In the genomic region with DNA sequence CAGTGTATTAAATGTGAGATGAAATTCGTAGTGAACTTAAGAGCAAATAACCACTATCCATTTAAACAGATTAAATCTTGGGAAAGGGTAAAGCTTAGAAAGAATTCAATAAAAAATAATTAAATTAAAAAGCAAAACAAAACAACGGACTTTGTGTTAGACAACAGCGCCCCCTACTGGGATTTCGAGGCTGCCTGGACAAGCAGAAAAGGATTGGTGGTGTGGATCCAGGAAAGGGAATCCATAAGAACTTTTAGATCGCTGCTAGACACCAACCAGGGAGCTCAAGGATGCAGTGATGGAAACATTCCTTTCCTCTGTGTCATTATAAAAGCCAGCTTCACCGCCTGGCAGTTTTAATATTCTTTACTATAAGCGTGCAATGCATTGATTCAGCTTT, we compare ENCODE assay signal across 9 mouse cellular contexts. TPM values are rescaled to one million over a fixed set of nuclear protein-coding genes. Genes with fewer than 3 reads are reported as not detected.
DNase-seq lines count a peak whose midpoint lies in the region; ATAC-seq and TF ChIP-seq lines count a peak whose summit lies in the region.
"Had no signal": no experiment of that assay in that cellular context is flagged by ENCODE, and none has a peak within 500 bp of the region (broad histone marks: within the 10 kb centered on the region; RNA-seq: fewer than 3 reads in every experiment).

No protein-coding gene starts in this region.

- no peaks in the 10 kb centered on the region for H3K4me1 ChIP-seq in neural tube, embryonic 15.5 days
- H3K4me1 ChIP-seq in bone marrow, adult 2 months (ENCODE audit: control insufficient read depth, insufficient read depth, low read length), result no peaks in the 10 kb centered on the region
- no peaks in the 10 kb centered on the region for H3K4me1 ChIP-seq in lung, embryonic 14.5 days (ENCODE audit: insufficient read depth)
- H3K4me1 ChIP-seq: stomach, embryonic 15.5 days had no signal

- H3K27me3 ChIP-seq in neural tube, embryonic 15.5 days (replicated peaks), result no peaks in the 10 kb centered on the region
- H3K27me3 ChIP-seq in lung, embryonic 14.5 days (ENCODE audit: insufficient read depth, low read length), result no peaks in the 10 kb centered on the region
- H3K27me3 ChIP-seq: stomach, embryonic 15.5 days had no signal

- H3K27ac ChIP-seq in neural tube, embryonic 15.5 days (replicated peaks), result no peak overlapping the region
- H3K27ac ChIP-seq in bone marrow, adult 2 months (ENCODE audit: control insufficient read depth, insufficient read depth, low read depth, low read length, poor library complexity), result no peak overlapping the region
- H3K27ac ChIP-seq in lung, embryonic 14.5 days (ENCODE audit: low read depth), result no peak overlapping the region
- H3K27ac ChIP-seq: stomach, embryonic 15.5 days had no signal

- H3K36me3 ChIP-seq in neural tube, embryonic 15.5 days, result no peaks in the 10 kb centered on the region
- H3K36me3 ChIP-seq in lung, embryonic 14.5 days (ENCODE audit: insufficient read depth), result no peaks in the 10 kb centered on the region
- H3K36me3 ChIP-seq: stomach, embryonic 15.5 days had no signal

- no peak overlapping the region for H3K9ac ChIP-seq in neural tube, embryonic 15.5 days (replicated peaks)
- H3K9ac ChIP-seq in lung, embryonic 14.5 days, result no peak overlapping the region
- H3K9ac ChIP-seq: stomach, embryonic 15.5 days had no signal

- no peak for TF ChIP-seq POLR2A in bone marrow, adult 2 months (IDR thresholded peaks at IDR 0.05; ENCODE audit: borderline replicate concordance, control insufficient read depth, low read depth, low read length)

- H3K4me3 ChIP-seq in neural tube, embryonic 15.5 days (replicated peaks), result no peak overlapping the region
- H3K4me3 ChIP-seq in bone marrow, adult 2 months (replicated peaks; ENCODE audit: control insufficient read depth, low read depth, low read length), result no peak overlapping the region
- H3K4me3 ChIP-seq in lung, embryonic 14.5 days (ENCODE audit: low read depth, low read length), result no peak overlapping the region
- H3K4me3 ChIP-seq: stomach, embryonic 15.5 days had no signal

- H3K9me3 ChIP-seq in neural tube, embryonic 15.5 days (replicated peaks), result no peaks in the 10 kb centered on the region
- no peaks in the 10 kb centered on the region for H3K9me3 ChIP-seq in lung, embryonic 14.5 days (ENCODE audit: low read depth, low read length)
- H3K9me3 ChIP-seq: stomach, embryonic 15.5 days had no signal

- no peak overlapping the region for H3K4me2 ChIP-seq in neural tube, embryonic 15.5 days
- no peak overlapping the region for H3K4me2 ChIP-seq in lung, embryonic 14.5 days
- H3K4me2 ChIP-seq: stomach, embryonic 15.5 days had no signal

- ATAC-seq in neural tube, embryonic 15.5 days (ENCODE audit: low FRiP score), result no peak
- no peak; the same call in 1 of the 2 replicates for ATAC-seq in lung, embryonic 14.5 days (ENCODE audit: insufficient read depth)
- ATAC-seq in erythroid progenitor cell, adult 5-6 weeks (replicated peaks; ENCODE audit: low FRiP score, poor library complexity, severe bottlenecking), result no peak

- peak; percentile 53 for TF ChIP-seq CTCF in bone marrow, adult 2 months (IDR thresholded peaks at IDR 0.05; ENCODE audit: control insufficient read depth, insufficient read depth, low read length)
- peak; percentile 72 for TF ChIP-seq CTCF in lung, embryonic 14.5 days (IDR thresholded peaks at IDR 0.05; ENCODE audit: low read depth)

- WGBS in neural tube, embryonic 15.5 days, result 10% methylated on average over 7 of the region's 7 CpGs
- WGBS in bone marrow, adult 2 months, result 17% methylated on average over 7 of the region's 7 CpGs
- WGBS in lung, embryonic 14.5 days, result 10% methylated on average over 7 of the region's 7 CpGs

- peak; percentile 62 for DNase-seq in neural tube, embryonic 10.5 days (ENCODE audit: extremely low spot score, low spot score)
- peak; percentile 15 for DNase-seq in fibroblast of lung, adult 2 months (ENCODE audit: low read depth)
- peak; percentile 65 to 89 for DNase-seq in kidney, postnatal 36 days
- peak; percentile 85 for DNase-seq in lung, embryonic 14.5 days
- DNase-seq in spleen, adult 18-20 months, result peak; percentile 7 to 53

RNA-seq across cellular contexts. Expression of gene Exoc5, which starts 51.9 kb away (rescaled TPM):
- polyA plus RNA-seq in neural tube, embryonic 15.5 days (2015; fragmentation: Nextera tagmentation; extraction: Ambion mirVana), result 50.8 and 54.7 TPM in 2 replicates
- 12.6 and 21.8 TPM in 2 replicates for polyA plus RNA-seq in bone marrow, adult 2 months (2011; ENCODE audit: insufficient read depth, insufficient read length, low replicate concordance, missing spikeins)
- 65.2 and 66.1 TPM in 2 replicates for polyA plus RNA-seq in lung, embryonic 14.5 days (2014; fragmentation: Nextera tagmentation; extraction: Ambion mirVana)
- total RNA-seq in erythroid progenitor cell, adult 5-6 weeks (2015; ENCODE audit: low replicate concordance), result 41.1 and 55.8 TPM in 2 replicates
- total RNA-seq in erythroid progenitor cell, adult 5-6 weeks (2017; ENCODE audit: low replicate concordance), result 35.9 and 97.8 TPM in 2 replicates

RNA-seq across cellular contexts. Expression of gene Ap5m1, which starts 52.5 kb away (rescaled TPM):
- polyA plus RNA-seq in neural tube, embryonic 15.5 days (2015; fragmentation: Nextera tagmentation; extraction: Ambion mirVana), result 20.8 and 23.5 TPM in 2 replicates
- polyA plus RNA-seq in bone marrow, adult 2 months (2011; ENCODE audit: insufficient read depth, insufficient read length, low replicate concordance, missing spikeins), result 4.7 and 5.4 TPM in 2 replicates
- 21.7 and 26.0 TPM in 2 replicates for polyA plus RNA-seq in lung, embryonic 14.5 days (2014; fragmentation: Nextera tagmentation; extraction: Ambion mirVana)
- total RNA-seq in erythroid progenitor cell, adult 5-6 weeks (2015; ENCODE audit: low replicate concordance), result 23.4 and 35.6 TPM in 2 replicates
- total RNA-seq in erythroid progenitor cell, adult 5-6 weeks (2017; ENCODE audit: low replicate concordance), result 8.5 and 22.7 TPM in 2 replicates

RNA-seq across cellular contexts. Expression of gene Naa30, which starts 53.6 kb away (rescaled TPM):
- 11.2 and 13.1 TPM in 2 replicates for polyA plus RNA-seq in neural tube, embryonic 15.5 days (2015; fragmentation: Nextera tagmentation; extraction: Ambion mirVana)
- polyA plus RNA-seq in bone marrow, adult 2 months (2011; ENCODE audit: insufficient read depth, insufficient read length, low replicate concordance, missing spikeins), result 8.1 and 13.6 TPM in 2 replicates
- 12.5 and 16.7 TPM in 2 replicates for polyA plus RNA-seq in lung, embryonic 14.5 days (2014; fragmentation: Nextera tagmentation; extraction: Ambion mirVana)
- 9.4 and 12.2 TPM in 2 replicates for total RNA-seq in erythroid progenitor cell, adult 5-6 weeks (2015; ENCODE audit: low replicate concordance)
- total RNA-seq in erythroid progenitor cell, adult 5-6 weeks (2017; ENCODE audit: low replicate concordance), result 13.2 and 24.1 TPM in 2 replicates

Comparison
In these comparisons a context has a peak if more than half of its experiments do, and no peak if none do; other contexts are left out.
1. DNase-seq: peak in every context shown above with its lines; median percentile 85 in lung, embryonic 14.5 days; 77 in kidney, postnatal 36 days; 62 in neural tube, embryonic 10.5 days; 30 in spleen, adult 18-20 months; 15 in fibroblast of lung, adult 2 months.